Mouse (Mus musculus) lung, postnatal 36 days (tissue): ENCODE measurements around the gene Tbc1d14.

Source experiments
- DNase-seq: peaks from one replicate; pipeline ENCODE4 v3.0.0; 2022; ENCODE audit warnings: mixed read lengths

Tbc1d14 gene

DNA sequence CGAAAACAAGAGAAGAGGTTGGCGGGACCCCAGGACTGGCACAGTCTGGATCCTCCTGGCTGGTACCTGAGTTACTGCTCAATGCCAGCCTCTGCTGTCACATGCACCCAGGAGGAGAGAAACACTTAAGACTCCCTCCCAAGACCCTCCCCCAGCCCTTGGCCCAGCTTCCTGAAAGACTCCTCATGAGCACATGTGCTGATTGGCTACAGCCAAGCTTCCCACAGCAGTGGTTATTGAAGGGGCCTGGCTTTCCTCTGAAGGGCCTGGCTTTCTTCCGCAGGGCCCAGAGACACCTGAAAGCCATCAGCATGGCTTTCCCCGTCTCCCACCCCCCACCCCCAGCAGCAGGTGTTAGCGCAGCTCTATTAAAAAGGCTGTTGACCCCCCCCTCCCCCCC, at the start of gene Tbc1d14:
Gene Tbc1d14, minus strand, starts transcription at position 101 of the 400 bp plus-strand sequence.
- DNase-seq: no peak

DNA sequence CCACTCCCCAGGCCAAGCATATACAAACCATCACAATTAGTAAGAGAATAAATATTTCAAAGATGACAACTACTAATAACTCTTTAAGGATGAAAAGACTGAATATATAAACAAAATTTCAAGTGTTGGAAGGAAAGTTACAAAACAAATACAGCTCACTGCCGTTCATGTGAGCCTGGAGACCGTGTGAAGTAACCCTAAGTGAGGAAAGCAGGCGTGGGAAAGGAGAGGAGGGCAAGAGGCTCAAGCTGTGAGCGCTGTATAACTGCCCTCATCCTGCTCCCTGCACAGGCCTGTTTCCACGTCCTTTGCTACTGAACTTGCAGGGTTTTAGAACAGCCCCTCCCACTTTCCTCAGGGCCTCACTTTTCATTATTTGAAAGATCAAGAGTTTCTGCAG, 32.5 kb upstream of the Tbc1d14 start:
- DNase-seq: no peak

DNA sequence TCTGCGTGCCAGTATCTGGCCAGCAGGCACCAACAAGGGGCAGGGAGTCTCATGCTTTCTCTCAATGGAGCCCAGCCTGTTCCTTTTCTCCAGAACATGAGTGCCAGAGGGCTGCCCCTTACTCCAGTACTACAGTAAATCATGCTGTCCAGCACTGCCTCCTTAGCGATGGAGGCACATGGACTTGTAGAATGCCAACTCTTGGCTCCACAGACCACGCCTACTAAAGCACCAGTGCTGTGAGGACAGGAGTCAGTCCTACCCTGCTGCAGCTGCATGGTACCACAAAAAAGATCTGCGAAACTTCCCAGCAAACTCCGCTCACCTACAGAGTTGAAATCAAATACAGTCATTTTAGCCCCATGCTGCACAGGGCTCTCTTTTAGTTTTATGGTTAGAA, 30.6 kb upstream of the Tbc1d14 start:
- DNase-seq: no peak

DNA sequence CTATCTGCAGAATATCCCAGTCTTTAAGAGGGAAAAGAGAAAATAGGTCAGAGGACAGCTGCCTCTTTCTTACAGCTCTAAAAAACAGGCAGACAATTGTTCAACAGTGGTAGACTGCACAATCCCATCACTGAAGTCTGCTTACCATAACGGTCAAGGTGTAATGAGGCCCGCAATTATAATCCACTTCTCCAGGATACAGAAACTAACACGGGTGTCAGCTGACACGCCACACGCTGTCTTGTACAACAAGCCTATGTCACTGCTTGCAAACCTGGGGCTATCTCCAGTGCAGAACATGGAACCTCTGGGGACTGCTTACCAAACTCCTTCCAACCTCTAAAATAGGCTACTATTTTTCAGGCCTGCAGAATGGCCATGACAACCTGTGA, 28.0 kb upstream of the Tbc1d14 start:
- DNase-seq: no peak

DNA sequence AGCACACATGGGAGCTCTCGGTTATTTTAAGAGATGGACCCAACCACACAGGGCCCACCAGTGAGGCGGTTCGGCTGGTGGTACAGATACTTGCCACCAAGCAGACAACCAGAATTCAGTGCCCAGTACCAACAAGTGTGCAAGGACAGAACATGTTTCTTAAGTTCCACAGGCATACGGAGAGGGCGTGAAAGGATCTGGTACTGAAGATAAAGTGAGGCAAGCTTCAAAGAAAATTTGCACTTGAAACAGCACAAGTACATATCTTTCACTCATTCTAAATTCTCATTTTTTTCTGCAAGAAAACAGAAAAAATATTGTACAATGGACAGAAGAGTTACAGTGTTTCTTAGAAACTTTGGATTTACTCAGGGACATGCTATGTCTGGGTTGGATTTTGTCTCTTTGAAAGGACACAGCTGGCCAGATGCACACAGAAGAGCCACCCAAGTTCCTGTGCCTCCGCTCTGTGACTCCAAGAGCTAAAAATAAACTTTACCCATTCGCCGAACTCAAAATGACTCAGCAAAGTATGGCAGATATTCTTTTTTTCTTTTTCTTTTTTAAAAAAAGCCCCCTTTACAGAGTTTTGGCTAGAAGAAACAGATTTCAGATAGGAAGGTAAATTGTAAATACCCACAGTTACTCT, 27.5 kb upstream of the Tbc1d14 start:
- DNase-seq: peak; percentile 47

DNA sequence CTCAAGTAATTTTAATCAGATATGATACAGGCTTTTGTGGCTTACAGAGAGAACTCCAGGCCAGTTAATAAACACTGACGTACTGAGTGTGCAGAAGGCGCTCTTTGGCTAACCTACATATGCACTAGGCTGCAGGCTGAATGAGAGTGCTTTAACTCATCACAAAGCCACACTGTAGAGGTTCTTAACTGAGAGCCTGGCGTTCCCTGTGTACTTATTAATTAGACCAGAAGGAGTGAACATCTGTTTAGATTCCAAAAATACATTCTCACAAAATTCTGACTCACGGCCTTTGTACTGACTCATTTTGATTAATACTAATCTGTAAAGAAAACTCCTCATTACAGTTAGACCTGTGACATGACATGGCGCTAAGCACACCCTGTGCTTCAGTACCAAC, 25.8 kb upstream of the Tbc1d14 start:
- no peak for DNase-seq

DNA sequence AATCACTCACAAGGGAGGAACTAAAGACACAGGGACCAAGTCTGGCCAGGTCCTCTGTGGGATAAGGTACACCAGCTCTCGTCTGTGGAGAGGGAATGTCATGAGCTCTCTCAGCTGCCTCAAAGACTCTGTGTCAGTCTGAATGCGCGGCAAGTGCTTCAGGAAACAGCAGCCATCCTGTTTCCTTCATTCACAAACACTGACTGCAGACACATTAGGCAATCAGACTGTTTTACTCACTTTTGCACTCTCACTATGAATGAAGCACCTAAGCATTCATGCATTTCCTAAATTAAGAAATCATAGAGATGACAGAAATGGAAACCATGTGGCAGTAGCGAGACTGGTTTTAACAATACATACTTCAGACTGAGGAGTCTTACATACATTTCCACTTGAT, 25.3 kb upstream of the Tbc1d14 start:
- no peak for DNase-seq

DNA sequence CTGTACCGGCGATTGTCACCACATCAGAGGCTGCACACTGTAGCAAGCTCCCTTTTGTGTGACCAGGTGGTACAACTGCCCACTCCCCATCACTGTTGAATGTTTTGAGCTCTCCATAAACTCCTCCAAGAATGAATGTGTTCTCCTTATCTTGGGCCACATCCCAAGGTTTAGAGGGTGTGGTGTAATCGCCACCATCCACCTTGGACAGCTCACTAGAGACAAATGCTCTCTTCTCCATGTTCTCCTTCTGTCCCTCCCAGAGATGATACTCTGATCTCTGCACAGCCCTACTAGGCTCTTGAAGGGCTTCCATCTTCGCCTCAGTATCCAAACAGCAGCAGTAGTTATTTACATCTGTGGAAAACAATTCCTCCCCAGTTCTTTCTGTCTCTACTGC, 21.0 kb upstream of the Tbc1d14 start:
- no peak for DNase-seq

DNA sequence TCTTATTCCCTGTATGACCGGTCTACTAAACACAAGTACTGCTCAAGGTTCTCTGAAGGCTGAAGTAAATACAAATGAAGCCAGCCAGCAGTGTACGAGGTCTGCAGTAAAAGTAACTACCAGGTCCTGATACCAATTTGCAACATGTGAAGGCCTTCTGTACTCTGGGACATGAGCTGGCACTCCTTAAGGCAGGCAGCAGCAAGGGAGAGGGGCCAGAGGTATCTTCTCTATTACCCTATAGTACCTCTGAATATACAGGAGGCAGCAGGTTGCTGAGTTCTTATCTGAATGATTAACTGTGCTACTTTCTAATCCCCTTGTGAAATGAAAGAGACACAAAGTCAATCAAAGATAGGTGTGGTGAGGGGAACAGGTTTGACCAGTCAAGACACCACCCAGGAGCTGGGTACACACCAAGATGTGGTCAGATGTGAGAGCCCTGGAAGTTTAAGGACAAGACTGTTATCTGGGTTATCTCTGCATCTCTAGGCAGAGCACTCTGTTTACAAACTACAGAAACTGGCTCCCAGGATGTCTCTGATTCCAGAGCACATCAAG, 15.9 kb upstream of the Tbc1d14 start:
- peak; percentile 21 for DNase-seq

DNA sequence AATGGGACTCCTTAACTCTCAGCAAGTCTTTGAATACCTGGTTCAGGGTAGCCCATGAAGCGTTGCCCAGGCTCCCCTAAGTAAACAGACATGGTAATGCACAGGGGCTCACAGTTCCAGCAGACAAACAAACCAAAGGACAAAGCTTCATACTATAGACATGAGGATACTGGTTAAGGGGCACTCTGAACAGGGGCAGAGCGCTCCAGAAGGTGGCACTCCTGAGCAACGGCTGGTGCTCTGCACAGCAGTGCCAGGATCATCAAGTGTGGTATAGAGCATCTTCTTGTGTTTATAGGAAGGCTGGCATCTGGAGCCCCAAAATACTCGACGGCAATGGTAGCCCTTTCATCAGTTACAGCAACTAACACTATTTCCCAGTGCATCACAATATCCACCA, 10.0 kb upstream of the Tbc1d14 start:
- DNase-seq: peak; percentile 50

DNA sequence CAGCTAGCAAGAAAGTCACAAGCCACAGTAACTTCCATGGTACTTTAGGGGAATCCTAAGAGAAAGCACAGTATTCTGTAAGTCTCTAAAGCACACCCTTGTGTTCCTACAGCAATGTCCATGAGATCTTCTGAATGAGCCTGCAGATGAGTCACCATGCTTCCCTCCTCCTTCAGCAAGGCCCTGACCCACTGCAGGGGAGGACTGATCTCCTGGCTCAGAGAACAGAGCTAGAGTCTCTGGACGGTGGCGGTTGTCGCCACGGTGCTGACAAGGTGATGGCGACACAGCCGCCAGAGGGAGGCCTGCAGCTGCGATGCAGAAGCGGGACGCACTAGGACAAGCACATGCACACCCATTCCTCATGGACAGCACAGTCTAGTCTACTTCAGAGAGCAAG, 9.0 kb upstream of the Tbc1d14 start:
- DNase-seq: no peak

DNA sequence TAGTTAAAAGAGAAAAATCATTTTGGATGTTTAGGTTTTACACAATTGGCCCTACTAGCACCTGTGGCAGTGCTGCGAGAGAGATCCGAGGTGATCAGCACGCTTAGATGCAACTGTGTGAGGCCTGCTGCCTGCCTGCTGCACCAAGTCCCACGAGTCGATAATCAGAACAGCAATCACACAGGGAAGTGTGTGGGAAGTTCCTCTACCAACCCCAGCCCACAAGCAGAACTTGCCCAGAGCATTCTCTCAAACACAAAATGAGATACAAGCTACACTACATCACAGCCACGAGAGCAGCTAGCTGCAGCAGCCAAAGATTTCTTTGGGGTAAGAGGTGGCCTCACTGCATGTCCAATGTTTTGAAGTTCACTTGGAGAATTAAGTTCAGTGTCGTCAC, 8.4 kb upstream of the Tbc1d14 start:
- DNase-seq: no peak

DNA sequence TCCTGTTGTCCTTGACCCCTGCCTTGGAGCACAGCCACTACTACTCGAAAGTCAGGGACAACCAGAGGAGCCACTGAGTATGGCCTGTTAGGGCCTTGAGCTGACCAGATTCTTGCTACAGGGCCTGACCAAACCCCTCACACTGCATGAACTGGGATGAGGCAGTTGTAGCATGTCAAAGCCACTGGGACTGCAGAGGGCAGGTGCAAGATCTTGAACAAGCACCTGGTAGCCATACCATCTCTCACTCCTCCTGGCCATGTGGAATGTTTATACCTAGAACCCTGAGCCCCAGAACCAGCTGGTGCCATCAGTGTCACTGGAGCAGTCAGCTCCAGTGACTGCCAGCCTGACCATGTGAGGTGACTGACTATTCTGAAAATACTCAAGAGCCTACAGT, 5.8 kb upstream of the Tbc1d14 start:
- no peak for DNase-seq

DNA sequence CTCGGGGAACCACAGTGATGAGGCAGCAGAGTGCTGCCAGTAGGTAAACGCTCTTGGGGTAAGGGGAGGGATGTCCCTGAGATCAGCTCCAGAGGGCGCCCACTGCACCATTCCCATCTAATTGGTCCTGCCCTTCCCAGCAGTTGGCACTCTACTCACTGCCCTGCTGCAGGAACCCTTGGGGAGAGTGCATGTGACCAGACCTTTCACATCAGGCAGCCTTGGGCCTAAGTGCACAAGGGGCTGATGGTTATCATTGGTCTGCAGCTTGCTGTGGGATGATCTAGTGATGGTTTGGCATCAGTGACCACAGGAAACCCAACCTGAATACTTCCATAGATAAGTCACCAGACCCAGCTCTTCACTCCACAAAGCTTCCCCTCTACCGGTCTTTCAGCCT, 4.6 kb upstream of the Tbc1d14 start:
- DNase-seq: peak; percentile 29

DNA sequence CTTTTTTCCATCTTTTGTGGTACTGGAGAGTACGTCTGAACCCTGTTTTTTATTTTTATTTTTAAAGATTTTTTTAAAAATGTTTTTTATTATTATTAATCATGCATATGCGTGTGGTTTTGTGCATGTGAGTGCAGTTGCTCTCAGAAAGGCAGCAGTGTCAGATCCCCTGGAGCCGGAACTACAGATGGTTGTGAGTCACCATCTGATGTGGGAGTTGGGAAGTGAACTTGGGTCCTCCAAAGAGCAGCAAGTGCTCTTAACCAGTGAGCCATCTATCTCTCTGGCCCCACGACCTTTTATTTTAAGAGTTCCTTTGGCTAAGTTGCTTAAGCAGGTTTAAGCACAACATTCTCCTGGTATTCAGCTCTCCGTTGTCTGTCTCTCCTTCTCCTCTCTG, 3.1 kb upstream of the Tbc1d14 start:
- DNase-seq: no peak

DNA sequence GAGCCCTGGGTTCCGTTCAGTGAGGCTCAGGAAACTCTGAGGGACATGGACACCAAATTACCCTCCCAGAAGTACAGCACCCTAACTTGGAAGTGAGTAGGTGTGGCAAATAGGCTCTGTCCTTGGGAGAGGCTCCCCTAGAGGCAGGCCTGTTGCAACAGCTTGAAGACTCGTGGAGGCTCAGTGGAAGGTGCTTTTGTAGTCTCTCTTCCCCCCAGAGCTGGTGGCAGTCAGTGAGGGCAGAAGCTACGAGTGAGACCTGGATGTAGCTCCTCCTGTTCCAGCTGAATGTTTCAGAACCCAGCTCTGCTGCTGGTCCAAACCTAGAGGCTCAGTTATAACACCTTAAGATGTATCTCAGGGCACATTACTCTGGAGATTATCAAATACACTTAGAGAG, 2.0 kb upstream of the Tbc1d14 start:
- no peak for DNase-seq

DNA sequence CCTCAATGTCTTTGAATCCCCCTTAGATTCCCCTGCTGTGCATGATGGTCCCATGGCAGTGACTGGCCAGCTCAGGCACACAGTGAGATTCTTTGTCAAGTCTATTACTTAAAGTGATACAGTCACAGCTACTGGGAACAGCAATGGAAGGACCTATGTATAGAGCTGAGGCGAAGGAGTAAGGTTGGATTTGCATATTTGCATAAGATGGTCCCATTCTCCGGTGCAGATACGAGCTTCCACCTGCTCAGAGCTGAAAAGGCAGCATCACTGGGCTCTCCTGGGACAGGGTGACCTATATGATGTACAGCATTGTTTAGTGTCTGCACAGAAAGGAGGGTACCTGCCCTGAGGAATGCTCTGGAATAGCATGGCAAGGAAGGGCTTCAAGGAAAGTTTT, 1.3 kb upstream of the Tbc1d14 start:
- DNase-seq: no peak

DNA sequence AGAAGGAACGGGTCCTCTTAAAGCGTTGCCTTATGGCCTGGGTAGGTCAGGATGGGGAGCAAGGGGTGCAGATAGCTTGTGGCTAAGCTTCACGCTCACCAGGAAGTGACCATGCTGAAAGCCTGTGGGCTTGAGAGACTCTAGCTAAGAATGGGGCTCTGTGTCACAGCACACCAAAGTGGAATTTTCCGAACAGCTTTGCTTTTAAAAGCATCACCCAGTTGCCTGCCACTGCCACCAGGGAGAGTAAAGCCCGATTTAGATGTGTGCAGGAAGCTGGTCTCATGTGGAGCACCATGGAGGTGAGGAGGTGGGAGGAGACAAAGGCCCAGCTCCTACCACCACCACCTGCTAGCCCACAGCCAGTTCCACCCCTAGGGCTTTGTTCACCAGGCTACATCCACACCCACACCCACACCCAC, 2.6 kb downstream of the Tbc1d14 start:
- DNase-seq: no peak

DNA sequence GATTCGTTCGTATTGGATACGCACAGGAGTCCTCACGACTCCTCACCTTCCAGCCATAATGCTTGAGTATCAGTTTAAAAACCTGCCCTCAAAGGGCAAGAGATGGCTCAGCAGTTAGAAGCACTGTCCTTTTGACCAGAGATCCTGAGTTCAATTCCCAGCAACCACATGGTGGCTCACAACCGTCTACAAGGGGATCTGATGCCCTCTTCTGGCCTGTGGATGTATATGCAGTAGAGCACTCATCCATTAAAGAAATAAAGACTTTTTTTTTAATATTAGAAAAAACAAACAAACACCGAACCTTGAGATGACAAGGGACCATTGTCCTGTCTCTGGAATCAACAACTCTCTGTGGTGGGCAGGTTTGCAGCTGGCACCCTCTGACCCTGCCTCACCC, 8.8 kb downstream of the Tbc1d14 start:
- DNase-seq: no peak

DNA sequence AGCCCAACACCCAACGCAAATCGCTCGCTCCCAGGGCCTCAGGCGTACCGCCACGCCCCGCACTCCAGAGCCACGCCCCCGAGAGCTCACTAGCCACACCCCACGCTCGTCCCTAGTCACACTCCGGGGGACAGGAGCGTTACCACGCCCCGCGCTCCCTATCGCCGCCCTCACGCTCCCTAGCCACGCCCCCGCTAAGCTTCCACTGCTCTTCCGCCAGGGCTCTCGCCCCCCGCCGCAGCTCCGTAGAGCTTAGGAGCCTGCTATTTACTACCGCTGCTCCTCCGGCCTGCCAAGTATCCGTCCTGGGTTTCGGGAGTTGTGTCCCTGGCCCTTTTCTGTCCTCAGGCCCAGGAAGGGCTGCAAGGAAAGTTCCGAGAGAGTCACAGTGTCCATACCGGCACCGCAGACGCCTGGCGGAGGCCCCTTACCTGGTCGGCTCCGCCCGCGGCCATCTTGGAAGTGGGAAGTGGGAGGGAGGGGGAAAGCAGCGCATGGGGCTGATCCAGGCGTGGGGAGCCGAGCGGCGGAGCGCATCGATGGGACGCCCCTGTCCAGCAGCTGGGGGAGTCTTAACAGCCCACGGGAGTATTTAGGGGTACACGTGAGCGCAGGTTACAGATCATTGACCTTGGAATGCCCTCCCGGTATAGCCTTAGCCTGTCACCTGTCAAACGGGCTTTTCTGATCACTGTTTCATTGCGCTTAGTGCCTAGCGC, 11.0 kb downstream of the Tbc1d14 start:
- peak; percentile 100 for DNase-seq

DNA sequence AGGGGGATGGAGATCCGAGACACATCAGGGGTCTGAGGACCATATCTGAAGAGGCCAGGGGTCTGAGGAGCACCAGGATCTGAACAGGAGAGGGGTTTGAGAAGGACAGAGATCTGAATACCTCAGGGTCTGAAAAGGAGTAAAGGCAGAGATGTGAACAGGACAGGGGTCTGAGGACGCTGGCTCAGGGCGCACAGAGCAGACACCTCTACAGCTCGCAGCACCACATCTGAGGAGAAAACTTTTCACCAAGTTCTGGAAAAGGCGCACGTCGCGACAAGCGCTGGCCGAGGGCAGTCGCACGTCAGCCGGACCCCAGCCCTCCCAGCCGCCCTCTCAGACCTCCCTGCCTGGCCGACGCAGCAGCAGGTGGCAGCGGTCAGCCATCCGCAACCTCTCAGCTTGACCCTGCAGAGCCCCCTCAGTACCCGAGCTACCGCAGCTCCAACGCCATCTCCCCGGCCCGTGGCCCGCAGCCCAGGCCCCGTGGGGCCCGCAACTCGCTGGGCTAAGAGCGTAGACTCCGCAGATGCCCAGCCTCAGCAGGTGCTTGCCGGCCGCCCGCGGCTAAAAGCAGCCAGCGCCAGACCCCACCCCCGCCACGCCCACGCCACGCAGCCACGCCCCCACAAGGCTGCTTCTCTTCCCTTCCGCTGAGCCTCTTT, 11.7 kb downstream of the Tbc1d14 start:
- DNase-seq: no peak

DNA sequence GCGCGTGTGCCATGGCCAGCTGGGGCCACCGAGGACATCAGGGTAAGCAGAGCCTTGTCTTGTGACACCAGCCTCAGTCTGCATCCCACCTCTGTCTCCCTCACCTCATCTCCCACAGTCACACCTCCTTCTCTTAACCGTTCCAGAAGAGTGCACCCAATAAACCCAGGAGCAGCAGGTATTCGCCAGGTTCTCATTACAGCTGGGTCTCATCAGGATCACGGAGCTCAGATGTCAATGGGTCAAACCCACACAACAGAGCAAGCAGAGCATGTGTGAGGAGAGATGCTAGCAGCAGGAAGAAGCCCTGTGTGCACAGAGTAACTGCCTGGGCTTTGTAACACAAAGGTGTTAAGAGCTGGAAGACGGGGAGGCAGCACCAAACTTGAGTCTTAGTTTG, 13.1 kb downstream of the Tbc1d14 start:
- DNase-seq: no peak

DNA sequence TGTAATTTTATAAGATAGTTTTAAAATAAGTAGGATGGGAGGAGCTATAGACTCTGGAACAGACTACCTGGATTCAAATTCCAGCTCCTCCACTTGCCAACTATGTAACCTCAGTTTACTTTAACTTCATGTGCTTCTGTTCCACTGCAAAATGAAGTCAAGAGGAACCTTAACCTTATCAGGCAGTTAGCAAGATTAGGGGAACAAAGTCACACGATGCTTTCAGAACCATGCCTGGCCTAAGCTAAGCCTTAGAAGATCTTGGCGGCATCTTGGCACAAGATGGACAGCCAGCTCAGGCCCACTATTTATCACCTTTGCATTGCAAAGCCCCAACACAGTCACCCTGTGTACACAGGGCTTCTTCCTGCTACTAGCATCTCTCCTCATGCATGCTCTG, 14.1 kb downstream of the Tbc1d14 start:
- DNase-seq: no peak

DNA sequence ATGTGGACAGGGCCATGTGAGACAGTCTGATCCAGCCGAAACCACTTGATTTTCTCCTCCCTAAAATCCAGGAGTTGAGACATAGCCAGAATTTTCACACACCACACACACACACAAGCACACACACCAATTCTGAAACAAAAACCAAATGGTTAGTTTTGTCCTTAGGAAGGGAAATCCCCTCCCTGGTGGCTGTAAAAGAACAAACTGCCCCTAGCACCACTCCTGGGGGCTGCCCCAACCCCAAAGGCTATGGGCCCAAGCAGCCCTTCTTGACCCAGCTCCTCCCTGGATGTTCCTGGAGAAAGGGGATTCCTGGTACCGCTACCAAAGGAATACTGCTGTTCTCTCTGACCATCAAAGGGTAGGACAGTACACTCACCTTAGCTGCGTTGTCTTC, 16.6 kb downstream of the Tbc1d14 start:
- DNase-seq: no peak
